Mouse (Mus musculus) skeletal muscle tissue, postnatal 0 days (tissue): Measurements from ENCODE around the gene Tas2r117. TPM values are rescaled to one million over a fixed set of nuclear protein-coding genes. Genes with fewer than 3 reads are reported as not detected.

Experiments
- polyA plus RNA-seq: library from polyadenylated mRNA; unstranded; fragments of >200 nt; fragmentation: Nextera tagmentation; extraction: Ambion mirVana; gene quantifications from 2 replicates; pipeline ENCODE4 v1.2.1, GENCODE M21; 2015

Gene Tas2r117
- polyA plus RNA-seq = not detected in 2 replicates

GRCm38 (mm10) chr6:132802518-132802917, at the start of gene Tas2r117:
Gene Tas2r117 (plus strand): TSS chr6:132802818.

DNA sequence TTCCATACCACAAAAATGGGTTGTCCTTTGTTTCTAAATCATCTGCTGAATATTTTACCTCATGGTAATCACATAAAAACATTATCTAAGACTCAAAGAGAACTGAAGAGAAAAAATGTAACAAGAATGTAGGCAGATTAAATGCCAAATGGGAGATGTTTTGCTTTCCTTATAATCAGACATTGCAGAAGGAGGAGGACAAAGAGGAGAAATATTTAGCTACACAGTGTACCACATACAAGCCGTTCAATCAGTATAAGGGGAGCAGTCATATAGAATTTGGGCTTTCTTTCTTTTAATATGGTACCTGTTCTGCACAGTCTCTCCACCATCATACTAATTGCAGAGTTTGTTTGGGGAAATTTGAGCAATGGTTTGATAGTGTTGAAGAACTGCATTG, 48.2 kb upstream of the Tas2r117 start, which contains the start of gene Tas2r124:
Gene Tas2r124 (plus strand): TSS at position 301 of the 400 bp plus-strand sequence.

GRCm38 (mm10) chr6:132761831-132762230, 40.8 kb upstream of the Tas2r117 start, which contains the start of gene Tas2r102:
Gene Tas2r102 (plus strand): TSS chr6:132762131.

DNA sequence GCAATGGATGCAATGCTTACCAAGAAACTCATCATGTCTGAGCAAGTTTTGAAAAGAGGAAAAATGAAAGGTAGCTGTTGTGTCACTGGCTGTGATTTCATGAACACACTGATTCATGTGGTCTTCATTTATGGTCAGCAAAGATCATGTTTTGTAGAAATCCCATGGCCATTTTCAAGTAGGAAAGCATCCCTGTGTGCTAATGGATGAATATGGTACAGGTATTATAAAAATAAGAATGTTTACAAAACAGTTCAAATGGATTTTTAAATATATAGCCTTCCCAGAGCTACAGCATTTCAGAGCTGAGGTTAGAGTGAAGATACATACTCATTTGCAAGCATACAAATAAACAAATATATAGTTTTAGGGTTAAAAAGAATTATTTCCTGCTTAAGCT, 24.6 kb upstream of the Tas2r117 start, which contains the start of gene Tas2r136:
Gene Tas2r136 (minus strand): TSS at position 101 of the 400 bp plus-strand sequence.

GRCm38 (mm10) chr6:132846842-132847241, 44.2 kb downstream of the Tas2r117 start, which contains the start of gene Tas2r123:
Gene Tas2r123 (plus strand): TSS chr6:132847142.

Other genes starting within 250 kb of the Tas2r117 start
- not detected in 2 replicates for gene Prh1, start 233.0 kb upstream of the Tas2r117 start, polyA plus RNA-seq
- not detected in 2 replicates for gene Prp2, start 206.9 kb upstream of the Tas2r117 start, polyA plus RNA-seq
- gene A630073D07Rik, start 151.3 kb upstream of the Tas2r117 start, polyA plus RNA-seq = not detected in 2 replicates
- gene Tas2r120, start 145.9 kb upstream of the Tas2r117 start, polyA plus RNA-seq = not detected in 2 replicates
- gene Tas2r121, start 101.8 kb upstream of the Tas2r117 start, polyA plus RNA-seq = not detected in 2 replicates
- gene Tas2r122, start 90.9 kb upstream of the Tas2r117 start, polyA plus RNA-seq = not detected in 2 replicates
- gene Tas2r115, start 64.8 kb upstream of the Tas2r117 start, polyA plus RNA-seq = not detected in 2 replicates
- not detected in 2 replicates for gene Tas2r124, start 48.1 kb upstream of the Tas2r117 start, polyA plus RNA-seq
- gene Tas2r102, start 40.7 kb upstream of the Tas2r117 start, polyA plus RNA-seq = not detected in 2 replicates
- gene Tas2r136, start 24.7 kb upstream of the Tas2r117 start, polyA plus RNA-seq = not detected in 2 replicates
- gene Tas2r123, start 44.3 kb downstream of the Tas2r117 start, polyA plus RNA-seq = not detected in 2 replicates
- gene Tas2r116, start 52.6 kb downstream of the Tas2r117 start, polyA plus RNA-seq = not detected in 2 replicates
- not detected in 2 replicates for gene Tas2r110, start 65.2 kb downstream of the Tas2r117 start, polyA plus RNA-seq
- gene Tas2r113, start 90.2 kb downstream of the Tas2r117 start, polyA plus RNA-seq = not detected in 2 replicates
- not detected in 2 replicates for gene Tas2r125, start 106.8 kb downstream of the Tas2r117 start, polyA plus RNA-seq
- not detected in 2 replicates for gene Tas2r129, start 148.3 kb downstream of the Tas2r117 start, polyA plus RNA-seq
- gene Tas2r131, start 155.1 kb downstream of the Tas2r117 start, polyA plus RNA-seq = not detected in 2 replicates
- gene Tas2r109, start 178.1 kb downstream of the Tas2r117 start, polyA plus RNA-seq = not detected in 2 replicates
- gene Tas2r103, start 234.3 kb downstream of the Tas2r117 start, polyA plus RNA-seq = not detected in 2 replicates